Mouse (Mus musculus) myocyte (in vitro differentiated cells): ENCODE data around the gene Dzip1l.

Experiments used
- CEBPB ChIP-seq: IDR thresholded peaks from 2 replicates; pipeline ENCODE4 v1.6.1; 2011; ENCODE audit warnings: mild to moderate bottlenecking, moderate library complexity; ENCODE audit not compliant: poor library complexity, insufficient read depth, severe bottlenecking
- E2F4 ChIP-seq: IDR thresholded peaks from one replicate; pipeline ENCODE4 v1.6.1; 2011; ENCODE audit warnings: mild to moderate bottlenecking, control low read depth, moderate library complexity; ENCODE audit not compliant: insufficient read depth
- MAX ChIP-seq: IDR thresholded peaks from one replicate; pipeline ENCODE4 v1.6.1; 2011; ENCODE audit warnings: low read depth, mild to moderate bottlenecking, control low read depth
- MYOD1 ChIP-seq, 3 experiments: IDR thresholded peaks; one replicate each; pipeline ENCODE4 v1.6.1; 2011; ENCODE audit warnings: control low read depth in 2 of 3, low read depth in 2 of 3, mild to moderate bottlenecking in 2 of 3, moderate library complexity in 1 of 3; ENCODE audit not compliant: insufficient read length in 2 of 3, control insufficient read depth in 1 of 3
- MYOG ChIP-seq, 3 experiments: IDR thresholded peaks; one replicate each; pipeline ENCODE4 v1.6.1; 2011; ENCODE audit warnings: control low read depth in 2 of 3, low read depth in 2 of 3, mild to moderate bottlenecking in 2 of 3; ENCODE audit not compliant: insufficient read length in 2 of 3, control insufficient read depth in 1 of 3, insufficient read depth in 1 of 3
- POLR2A ChIP-seq: IDR thresholded peaks from one replicate; pipeline ENCODE4 v1.6.1; 2011; ENCODE audit warnings: low read depth, mild to moderate bottlenecking, control low read depth, moderate library complexity; ENCODE audit not compliant: insufficient read length
- POLR2AphosphoS2 ChIP-seq: IDR thresholded peaks from one replicate; pipeline ENCODE4 v1.6.1; 2011; ENCODE audit warnings: low read depth, control low read depth; ENCODE audit not compliant: insufficient read length
- REST ChIP-seq: IDR thresholded peaks from one replicate; pipeline ENCODE4 v1.6.1; 2011; ENCODE audit warnings: mild to moderate bottlenecking, control low read depth, moderate library complexity; ENCODE audit not compliant: insufficient read depth, insufficient read length
- TCF12 ChIP-seq: IDR thresholded peaks from one replicate; pipeline ENCODE4 v1.6.1; 2011; ENCODE audit warnings: mild to moderate bottlenecking, control low read depth; ENCODE audit not compliant: poor library complexity, insufficient read depth, severe bottlenecking
- TCF3 ChIP-seq: IDR thresholded peaks from one replicate; pipeline ENCODE4 v1.6.1; 2011; ENCODE audit warnings: low read depth, control low read depth; ENCODE audit not compliant: insufficient read length
- USF1 ChIP-seq: IDR thresholded peaks from one replicate; pipeline ENCODE4 v1.6.1; 2011; ENCODE audit warnings: low read depth, mild to moderate bottlenecking, control low read depth, moderate library complexity

DNA sequence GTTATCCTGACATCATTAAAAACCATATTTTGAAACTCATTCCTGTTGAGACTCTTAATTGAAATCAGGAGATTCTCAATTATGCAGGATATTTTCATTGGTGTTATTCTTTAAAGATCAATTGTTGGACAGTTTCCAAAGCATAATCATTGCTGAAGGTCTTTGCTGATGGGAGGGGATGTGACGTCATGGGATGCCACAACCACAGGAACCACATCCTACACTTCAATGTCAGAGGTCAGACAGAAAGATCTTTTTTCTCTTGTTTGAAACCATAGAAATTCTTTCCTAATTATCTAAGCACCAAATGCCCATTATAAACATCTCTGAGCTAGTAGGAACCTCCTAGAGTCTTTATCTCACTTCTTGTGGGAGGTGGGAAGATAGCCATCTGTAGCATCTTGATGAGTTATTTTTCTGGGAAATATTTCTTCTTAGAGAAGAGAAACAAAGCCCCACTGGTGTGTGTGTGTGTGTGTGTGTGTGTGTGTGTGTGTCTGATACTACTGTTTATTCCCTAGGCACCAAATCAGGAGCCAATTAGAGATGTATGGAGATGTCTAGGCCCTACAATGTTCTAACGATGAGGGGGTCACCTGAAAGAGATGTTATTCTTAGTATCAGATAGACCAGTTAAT is 70.6 kb downstream of the Dzip1l start:
- TF ChIP-seq POLR2A: no peak
- no peak for TF ChIP-seq POLR2AphosphoS2
- TF ChIP-seq E2F4: no peak
- TF ChIP-seq USF1: no peak
- TF ChIP-seq MAX: no peak
- no peak for TF ChIP-seq CEBPB
- TF ChIP-seq MYOD1 (IDR thresholded peaks at IDR 0.05; ENCODE audit: control insufficient read depth in 1 of 3, insufficient read length in 2 of 3, low read depth in 2 of 3): no peak
- TF ChIP-seq MYOG (IDR thresholded peaks at IDR 0.05; ENCODE audit: control insufficient read depth in 1 of 3, insufficient read depth in 1 of 3, insufficient read length in 2 of 3, low read depth in 2 of 3): no peak
- no peak for TF ChIP-seq TCF3
- no peak for TF ChIP-seq TCF12
- TF ChIP-seq REST: no peak
